Mouse (Mus musculus): ENCODE results near the gene Pofut2.

- no peak for TF ChIP-seq CTCF (IDR thresholded peaks at IDR 0.05; ENCODE audit: borderline replicate concordance, insufficient read depth, low read depth, low read length)
- TF ChIP-seq POLR2A (IDR thresholded peaks at IDR 0.05; ENCODE audit: borderline replicate concordance, insufficient read depth, low read length) = no peak
Measured at GRCm38 (mm10) chr10:77234991-77235616, 23.9 kb upstream of the Pofut2 start.

Data from cerebellum, adult 2 months (tissue).